Mouse (Mus musculus): ENCODE measurements around the gene Tssk4. TPM values are rescaled to one million over a fixed set of nuclear protein-coding genes. Genes with fewer than 3 reads are reported as not detected.
A peak's percentile ranks its signal among the peaks of the same experiment; 100 is the strongest.

Tssk4 gene
- total RNA-seq, 2 experiments from 2014 or later = 0.42 to 0.54 TPM

DNA sequence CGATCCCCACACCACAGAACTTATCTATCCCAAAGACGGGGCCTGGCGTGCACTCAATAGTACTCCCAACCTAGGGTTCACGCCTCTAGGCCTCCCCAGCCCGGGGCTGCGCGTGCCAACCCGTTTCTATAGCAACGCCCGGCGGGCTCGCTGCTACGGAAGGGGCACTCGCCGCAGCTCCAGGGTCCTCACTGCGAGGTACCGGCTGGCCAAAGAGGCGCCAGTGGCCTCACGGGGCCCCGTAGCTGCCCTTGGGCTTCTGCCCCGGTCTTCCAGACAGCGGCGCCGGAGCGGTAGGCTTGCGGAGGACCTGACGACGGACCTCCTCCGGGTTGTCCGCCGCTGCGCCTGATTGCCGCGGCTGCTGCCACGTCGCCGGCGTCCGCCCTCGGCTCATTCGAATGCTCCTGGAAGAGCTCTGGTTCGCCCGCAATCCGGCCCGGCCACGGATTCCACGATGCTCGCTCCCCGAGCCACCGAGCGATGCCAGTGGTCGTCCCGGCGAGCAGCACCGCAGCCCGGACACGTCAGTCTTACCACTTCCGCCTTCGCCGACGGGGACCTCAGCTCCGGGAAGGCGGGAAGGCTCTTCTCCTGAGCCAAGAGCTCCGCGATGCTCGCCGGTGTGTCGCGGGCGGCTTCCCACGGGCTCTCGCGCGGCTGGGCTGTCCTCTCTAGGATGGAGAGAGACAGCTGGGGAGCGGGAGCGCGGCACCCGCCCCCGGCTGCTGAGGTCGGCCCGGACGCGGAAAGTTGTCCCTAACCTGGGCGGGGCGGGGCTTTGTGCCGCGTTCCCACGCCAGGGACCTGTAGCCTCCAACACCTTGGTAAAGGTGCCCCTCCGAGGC is 6.7 kb upstream of the Tssk4 start, which contains the start of gene Tm9sf1:
Gene Tm9sf1, minus strand, starts transcription at position 747 of the 848 bp plus-strand sequence.
- peak; percentile 91 to 94 for DNase-seq

DNA sequence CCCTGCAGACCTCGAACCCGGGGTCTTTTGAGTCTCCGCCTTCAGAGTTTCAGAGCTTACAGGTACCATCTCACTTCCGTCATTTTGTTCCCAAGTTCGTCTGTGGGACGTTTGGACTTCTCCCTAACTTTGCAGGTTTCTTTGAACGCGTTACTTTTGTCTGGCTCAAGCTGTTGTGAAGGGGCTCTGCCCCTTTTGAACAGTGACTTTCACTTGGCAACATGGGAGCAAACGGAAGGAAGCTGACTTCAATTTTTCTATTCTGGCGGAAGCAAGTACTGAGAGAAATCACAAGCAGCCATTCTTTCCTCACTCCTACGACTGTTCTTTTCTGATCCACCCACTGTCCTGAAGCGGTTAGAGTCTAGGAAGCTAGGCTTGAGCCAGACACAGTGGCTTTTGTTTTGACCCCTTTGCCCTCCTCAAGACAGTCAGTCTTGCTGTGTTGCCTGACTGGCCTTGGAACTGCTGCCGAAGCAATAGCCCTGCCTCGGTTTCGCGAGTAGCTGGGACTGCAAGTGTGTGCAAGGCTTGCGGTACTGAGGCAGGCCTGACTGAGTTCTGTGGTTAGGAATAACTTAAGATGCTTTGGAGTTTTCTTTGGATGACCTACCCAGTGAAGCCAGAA is 5.6 kb upstream of the Tssk4 start:
- DNase-seq = peak; percentile 27 to 28

DNA sequence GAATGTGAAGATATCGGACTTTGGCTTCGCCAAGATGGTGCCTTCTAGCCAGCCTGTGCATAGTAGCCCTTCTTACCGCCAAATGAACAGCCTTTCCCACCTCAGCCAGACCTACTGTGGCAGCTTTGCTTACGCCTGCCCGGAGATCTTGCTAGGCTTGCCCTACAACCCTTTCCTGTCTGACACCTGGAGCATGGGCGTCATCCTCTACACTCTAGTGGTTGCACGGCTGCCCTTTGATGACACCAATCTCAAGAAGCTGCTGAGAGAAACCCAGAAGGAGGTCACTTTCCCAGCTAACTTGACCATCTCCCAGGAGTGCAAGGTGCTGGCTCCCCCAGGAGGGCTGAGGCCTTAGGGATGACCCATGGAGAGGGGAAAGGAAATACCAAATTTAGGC is 1.5 kb downstream of the Tssk4 start:
- DNase-seq = no peak

DNA sequence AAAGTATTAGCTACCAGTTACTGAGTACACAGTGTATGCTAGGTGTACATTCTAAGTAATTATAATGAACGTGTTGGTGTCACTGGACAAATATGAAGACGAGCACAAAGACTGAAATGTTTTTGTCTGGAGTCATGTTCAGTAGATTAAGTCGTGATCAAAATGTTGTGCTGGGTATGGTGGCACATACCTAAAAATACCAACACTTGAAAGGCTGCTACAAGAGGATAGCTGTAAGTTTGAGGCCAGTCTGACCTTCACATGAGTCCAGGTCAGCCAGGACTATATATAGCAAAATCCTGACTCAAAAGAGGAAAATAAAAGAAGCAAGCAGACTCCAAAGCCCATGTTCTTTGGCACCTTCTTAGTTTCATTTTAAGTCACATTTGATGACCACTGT is 7.0 kb downstream of the Tssk4 start:
- peak; percentile 22 to 45 for DNase-seq

DNA sequence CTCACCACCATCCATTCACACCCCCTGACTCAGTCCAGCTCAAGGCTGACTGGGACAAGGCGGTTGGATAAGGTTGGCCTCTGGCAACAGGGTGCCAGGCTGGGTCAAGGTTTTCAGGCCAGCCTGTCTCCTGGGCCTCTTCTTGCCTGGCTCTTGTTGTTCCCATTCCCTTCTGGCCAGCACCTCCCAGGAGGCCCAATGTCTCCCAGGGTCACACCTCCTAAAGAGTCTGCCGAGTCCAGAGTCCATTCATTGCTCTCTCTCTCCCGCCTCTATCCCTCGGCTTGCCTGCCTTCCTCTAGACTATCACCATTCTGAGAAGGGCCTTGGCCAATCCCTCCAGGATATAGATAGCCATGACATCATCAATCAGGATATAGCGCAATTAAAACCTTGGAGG is 8.0 kb downstream of the Tssk4 start:
- peak in 1 of 2 experiments; percentile 23 for DNase-seq

DNA sequence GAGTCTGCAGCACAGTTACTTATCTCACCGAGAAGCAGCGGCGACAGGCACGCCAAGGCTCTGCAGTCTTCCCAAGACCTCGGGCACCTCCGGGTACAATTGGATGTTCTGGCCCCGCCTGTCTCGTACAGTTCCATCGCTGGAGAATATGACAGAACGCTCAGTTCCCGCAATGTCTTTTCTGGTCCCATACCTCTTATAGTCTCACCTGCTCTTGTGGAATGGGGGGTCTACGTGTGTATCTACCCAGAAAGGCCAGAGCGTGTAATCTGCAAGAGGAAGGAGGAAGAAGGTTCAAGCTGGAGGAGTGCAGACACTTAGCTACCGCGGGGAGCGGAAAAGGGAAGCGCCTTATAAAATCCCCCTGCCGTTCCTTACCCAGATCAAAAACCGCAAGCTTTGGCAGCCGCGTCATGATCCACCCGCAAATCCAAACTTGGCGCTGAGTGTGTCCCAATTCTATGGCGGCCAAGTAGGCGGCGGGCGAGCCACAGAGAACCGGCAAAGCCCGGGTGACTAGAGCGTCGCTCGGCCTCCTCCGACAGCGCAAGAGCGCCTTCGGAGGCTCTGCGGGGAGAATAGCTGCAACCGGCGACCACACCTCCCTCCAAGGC is 10.1 kb downstream of the Tssk4 start, which contains the start of gene Mdp1:
Gene Mdp1, minus strand, starts transcription at position 549 of the 614 bp plus-strand sequence.
- peak; percentile 84 to 86 for DNase-seq

DNA sequence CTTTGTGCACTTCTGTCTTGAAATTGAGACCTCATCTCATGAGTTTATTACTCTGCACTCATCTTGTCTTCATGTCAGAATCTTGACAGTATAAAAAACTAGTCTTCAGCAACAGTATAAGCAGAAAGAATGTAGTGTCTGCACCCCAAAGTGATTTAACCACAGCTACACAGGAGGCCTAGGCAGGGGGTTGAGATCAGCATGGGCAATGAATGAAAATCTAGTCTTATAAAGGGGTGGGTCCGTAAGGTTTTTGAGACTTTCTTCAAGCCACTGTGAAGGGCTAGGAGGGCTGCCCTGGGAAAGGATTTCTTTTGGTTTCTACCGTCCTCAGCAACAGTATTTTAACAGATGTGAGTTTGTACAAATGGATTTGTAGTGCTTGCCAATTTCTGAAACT is 10.7 kb downstream of the Tssk4 start:
- no peak for DNase-seq

DNA sequence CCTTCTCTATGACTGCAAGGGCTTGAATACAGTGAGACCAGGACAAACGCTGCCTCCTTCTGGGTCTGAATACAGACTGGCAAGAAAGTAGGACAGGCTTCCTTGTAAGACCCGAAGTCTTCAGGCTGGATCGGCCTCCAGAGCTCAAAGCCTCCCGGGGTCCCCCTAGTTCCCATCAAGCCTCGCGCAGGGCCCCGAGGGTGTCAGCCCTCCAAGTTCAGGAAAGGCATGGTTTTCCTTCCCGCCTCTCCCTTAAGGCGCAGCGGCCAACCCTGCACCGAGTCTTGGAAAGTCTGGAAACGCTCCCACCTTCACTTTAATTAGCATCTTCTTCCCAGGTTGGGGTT is 21.5 kb downstream of the Tssk4 start:
- no peak for DNase-seq

DNA sequence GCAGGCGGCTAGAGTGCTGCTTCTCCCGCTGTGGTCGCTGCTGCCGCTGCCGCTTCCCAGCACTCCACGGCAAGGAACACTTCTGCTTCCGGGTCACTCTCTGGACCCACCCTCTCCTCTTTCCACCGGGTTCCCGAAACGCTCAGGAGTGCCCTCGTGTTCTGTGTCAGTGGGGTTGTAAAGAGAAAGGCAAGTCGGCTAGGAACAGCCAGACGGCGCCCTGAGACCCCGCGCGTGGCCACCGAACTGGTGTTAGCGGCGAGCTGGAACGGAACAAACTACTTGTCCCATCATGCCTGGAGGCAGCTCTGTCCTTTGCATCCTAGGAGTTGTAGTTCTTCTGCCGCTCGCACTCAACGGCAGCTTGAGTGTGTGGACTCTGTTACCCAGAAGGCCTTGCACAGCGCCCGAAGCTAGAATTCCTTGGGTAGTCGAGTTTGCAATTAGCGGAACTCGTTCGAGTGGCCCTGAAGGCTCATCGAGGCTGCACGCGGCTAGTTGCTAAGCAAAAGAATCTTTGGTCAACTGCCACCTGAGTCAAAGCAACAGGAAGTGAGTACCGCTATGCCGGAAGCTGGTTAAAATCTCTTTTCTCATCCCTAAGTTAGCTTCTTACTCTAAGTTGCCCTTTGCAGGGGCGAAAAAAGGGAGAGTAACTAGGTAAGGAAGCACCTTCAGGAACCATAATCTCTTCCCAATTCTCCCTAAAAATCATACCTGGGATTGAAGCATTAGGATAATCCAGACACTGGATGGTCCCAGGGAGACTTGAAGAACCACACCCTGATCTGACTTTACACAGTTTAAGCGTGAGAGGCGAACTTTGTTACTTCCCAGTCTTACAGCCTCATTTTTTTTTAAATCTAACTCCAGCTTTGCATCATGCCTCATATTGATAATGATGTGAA is 22.1 kb downstream of the Tssk4 start, which contains the start of the genes Gmpr2 and Nedd8:
Gene Gmpr2, plus strand, starts transcription at position 109 of the 908 bp plus-strand sequence.
Gene Nedd8, minus strand, starts transcription at position 292 of the 908 bp plus-strand sequence.
- DNase-seq = peak; percentile 96

DNA sequence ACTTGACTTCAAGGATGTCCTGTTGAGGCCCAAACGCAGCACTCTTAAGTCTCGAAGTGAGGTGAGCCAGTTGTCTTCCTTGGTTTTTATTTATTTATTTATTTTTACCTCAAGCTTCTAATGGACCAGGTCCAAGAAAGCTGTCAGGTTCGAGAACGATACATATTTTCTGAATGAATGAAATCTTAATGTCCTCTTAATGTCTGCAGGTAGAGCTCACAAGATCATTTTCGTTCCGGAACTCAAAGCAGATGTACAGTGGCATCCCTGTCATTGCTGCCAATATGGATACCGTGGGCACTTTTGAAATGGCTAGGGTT is 22.7 kb downstream of the Tssk4 start:
- no peak for DNase-seq

DNA sequence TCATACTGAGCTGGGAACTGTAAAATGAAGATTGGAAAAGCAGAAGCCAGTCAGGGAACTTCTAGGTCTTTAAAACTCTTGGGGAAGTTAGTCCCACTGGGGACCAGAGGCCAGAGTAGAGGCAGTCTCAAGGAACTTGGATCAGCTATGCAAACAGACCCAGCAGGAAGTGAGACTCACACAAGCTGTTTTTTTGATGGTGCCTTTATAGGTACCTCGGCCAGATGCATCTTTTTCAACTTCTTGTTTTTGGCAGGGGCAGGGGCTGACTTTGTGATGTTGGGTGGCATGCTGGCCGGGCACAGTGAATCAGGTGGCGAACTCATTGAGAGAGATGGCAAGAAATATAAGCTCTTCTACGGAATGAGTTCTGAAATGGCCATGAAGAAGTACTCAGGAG is 27.6 kb downstream of the Tssk4 start:
- peak in 1 of 2 experiments; percentile 20 for DNase-seq

DNA sequence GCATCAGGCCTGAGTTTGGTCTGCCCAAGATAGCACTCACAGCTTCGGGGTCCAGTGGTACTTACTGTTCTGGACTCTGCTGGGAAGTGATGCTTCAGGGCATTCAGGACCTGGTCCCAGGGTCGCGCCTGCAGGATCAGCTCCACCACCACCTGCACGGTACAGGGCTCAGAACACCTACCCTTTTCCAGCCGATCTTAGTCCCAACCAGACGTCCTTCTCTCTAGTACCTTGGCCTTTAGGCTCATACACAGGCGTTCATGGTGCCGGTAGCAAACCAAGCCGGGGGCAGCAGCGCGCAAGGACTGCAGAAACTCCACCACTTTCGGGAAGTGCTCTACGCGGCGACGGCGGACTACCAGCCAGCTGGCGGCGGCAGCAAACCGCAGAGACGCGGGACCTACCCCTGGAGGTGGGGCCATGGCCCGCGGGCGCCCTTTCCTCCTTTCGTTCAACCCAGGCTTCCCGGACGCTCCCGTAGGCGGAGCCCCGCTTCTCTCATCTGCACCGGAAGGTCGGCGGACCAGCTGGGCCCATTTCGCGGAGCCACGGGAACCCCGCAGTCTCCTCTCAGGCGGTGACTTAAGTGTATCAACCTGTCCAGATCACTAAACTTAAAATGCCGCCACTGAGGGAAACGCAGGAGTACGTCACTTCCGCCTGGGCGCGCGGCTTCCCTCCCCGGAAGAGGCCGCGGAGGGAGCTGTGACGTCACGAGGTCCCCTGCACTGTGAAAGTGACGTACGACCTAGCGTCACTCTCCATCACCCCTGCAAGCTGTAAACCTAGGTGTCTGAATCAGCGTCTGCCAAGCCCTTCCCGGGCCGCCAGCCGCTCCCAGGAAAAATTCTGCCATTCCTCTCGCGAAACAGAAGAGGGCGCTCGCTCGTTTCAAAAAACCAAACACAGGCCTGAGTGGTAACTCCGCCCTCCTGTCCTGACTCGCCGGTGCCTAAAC is 31.5 kb downstream of the Tssk4 start, which contains the start of gene Tinf2:
Gene Tinf2, minus strand, starts transcription at position 661 of the 958 bp plus-strand sequence.
- peak; percentile 94 to 95 for DNase-seq

DNA sequence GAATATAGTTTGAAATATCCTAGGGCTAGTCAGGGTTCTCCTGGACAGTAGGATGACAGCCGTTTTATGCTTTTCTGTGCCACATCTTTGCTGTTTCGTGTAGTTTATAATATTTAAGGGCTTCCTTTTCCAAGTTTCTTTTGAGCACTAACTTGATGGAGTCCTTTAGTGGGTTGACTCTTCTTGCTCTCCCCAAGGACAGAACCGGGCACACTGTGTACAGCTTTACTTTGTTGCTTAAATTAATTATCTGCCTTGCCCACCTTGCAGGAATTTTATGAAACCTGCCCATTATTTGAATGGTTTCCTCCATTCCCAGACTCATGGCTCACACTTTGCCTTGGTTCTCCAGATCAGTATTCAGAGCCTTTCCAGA is 32.1 kb downstream of the Tssk4 start:
- no peak for DNase-seq

DNA sequence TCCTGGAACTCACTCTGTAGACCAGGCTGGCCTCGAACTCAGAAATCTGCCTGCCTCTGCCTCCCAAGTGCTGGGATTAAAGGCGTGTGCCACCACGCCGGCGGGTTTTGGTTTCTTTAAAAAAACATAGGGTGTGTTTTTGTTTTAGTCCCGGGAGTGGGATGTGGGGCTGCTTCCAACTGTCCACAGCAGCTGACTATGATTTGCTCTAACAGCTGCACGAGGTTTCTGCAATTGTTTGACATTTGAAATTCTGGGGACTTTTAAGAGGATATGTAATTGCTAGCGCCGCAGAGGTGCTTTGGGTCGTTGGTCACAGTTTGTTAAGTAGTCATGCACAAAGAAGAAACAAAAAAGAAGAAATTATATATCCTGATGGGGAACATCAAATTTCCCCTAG is 39.4 kb downstream of the Tssk4 start:
- no peak for DNase-seq

DNA sequence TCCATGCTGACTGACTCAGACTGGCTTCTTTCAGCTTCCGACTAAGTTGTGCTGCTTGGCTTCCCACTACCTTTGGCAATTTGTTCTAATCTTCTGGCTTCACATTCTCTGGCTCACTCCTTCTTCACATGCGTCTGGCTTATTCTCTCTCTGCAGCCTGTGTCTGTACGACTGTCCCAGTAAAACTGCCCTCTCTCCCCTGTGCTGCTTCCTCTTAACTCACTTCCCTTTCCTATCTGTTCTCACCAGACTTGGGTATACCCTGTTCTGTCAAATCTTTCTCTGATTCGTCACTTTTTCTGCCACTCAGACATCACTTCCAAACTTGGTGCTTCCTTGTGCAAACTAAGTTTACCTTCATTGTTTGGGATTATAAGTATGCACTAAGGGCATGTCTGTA is 47.2 kb downstream of the Tssk4 start:
- peak in 1 of 2 experiments; percentile 24 for DNase-seq

DNA sequence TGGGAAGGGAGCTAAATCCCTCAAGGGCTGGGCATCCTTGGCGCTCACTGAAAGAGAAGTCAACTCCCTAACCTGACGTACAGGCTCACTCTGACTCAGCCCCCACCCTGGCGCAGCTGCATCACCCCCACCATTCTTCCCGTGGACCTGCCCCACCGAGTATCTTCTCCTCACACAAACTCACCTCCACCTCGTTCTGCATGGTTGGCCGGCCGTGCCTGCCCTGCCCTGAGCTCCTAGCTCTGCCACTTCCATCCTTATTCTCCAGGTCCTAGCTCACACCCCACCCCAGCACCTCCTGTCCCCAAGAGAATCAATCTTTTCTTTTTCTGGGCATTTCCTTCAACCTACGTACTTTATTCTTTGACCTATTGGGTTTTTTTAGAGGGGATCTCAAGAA is 51.1 kb downstream of the Tssk4 start:
- DNase-seq = no peak

Measured in heart, adult 18-20 months (tissue).